ENCODE assay signal across 31 mouse cellular contexts in genomic region chr3:66939675-66940074, GRCm38 (mm10). TPM values are rescaled to one million over a fixed set of nuclear protein-coding genes. Genes with fewer than 3 reads are reported as not detected.
DNase-seq lines count a peak whose midpoint lies in the region; ATAC-seq lines count a peak whose summit lies in the region.
"Had no signal": no experiment of that assay in that cellular context is flagged by ENCODE, and none has a peak within 500 bp of the region (broad histone marks: within the 10 kb centered on the region; RNA-seq: fewer than 3 reads in every experiment).

No protein-coding gene starts in this region.

- H3K4me1 ChIP-seq in neural tube, embryonic 13.5 days (replicated peaks): peaks cover 15% of the 10 kb centered on the region
- H3K4me1 ChIP-seq in neural tube, embryonic 14.5 days (ENCODE audit: control insufficient read depth, insufficient read depth, low read length): peaks cover 5% of the 10 kb centered on the region; the same call in 1 of the 2 replicates
- H3K4me1 ChIP-seq in kidney, embryonic 15.5 days: no peaks in the 10 kb centered on the region
- H3K4me1 ChIP-seq: forebrain, embryonic 13.5 days; heart, embryonic 13.5 days; intestine, embryonic 15.5 days; liver, embryonic 12.5 days; midbrain, embryonic 12.5 days had no signal

- no peak overlapping the region for H3K9ac ChIP-seq in neural tube, embryonic 13.5 days
- no peak overlapping the region for H3K9ac ChIP-seq in neural tube, embryonic 14.5 days (replicated peaks; ENCODE audit: low read depth, low read length)
- H3K9ac ChIP-seq in kidney, embryonic 15.5 days: no peak overlapping the region
- H3K9ac ChIP-seq: forebrain, embryonic 13.5 days; heart, embryonic 13.5 days; hindbrain, embryonic 15.5 days; intestine, embryonic 15.5 days; liver, embryonic 12.5 days; liver, postnatal 0 days; midbrain, embryonic 12.5 days had no signal

- H3K4me2 ChIP-seq in neural tube, embryonic 13.5 days: no peak overlapping the region
- H3K4me2 ChIP-seq in neural tube, embryonic 14.5 days (ENCODE audit: low read depth, low read length): no peak overlapping the region
- H3K4me2 ChIP-seq in kidney, embryonic 15.5 days: no peak overlapping the region
- H3K4me2 ChIP-seq: forebrain, embryonic 13.5 days; heart, embryonic 13.5 days; hindbrain, embryonic 15.5 days; intestine, embryonic 15.5 days; liver, embryonic 12.5 days; midbrain, embryonic 12.5 days had no signal

- no peaks in the 10 kb centered on the region for H3K9me3 ChIP-seq in neural tube, embryonic 13.5 days
- no peaks in the 10 kb centered on the region for H3K9me3 ChIP-seq in neural tube, embryonic 14.5 days (ENCODE audit: control insufficient read depth, low read length)
- H3K9me3 ChIP-seq in kidney, embryonic 15.5 days (replicated peaks): no peaks in the 10 kb centered on the region
- H3K9me3 ChIP-seq: forebrain, embryonic 13.5 days; heart, embryonic 13.5 days; hindbrain, embryonic 15.5 days; intestine, embryonic 15.5 days; liver, embryonic 12.5 days; midbrain, embryonic 12.5 days had no signal

- intact Hi-C loops in left cerebral cortex, postnatal 14 days (cut with DNase I): no loop called here

- H3K4me3 ChIP-seq in neural tube, embryonic 13.5 days: no peak overlapping the region
- H3K4me3 ChIP-seq in neural tube, embryonic 14.5 days (ENCODE audit: low read depth, low read length): no peak overlapping the region
- H3K4me3 ChIP-seq in kidney, embryonic 15.5 days (replicated peaks): no peak overlapping the region
- H3K4me3 ChIP-seq: forebrain, embryonic 13.5 days; heart, adult 2 months; heart, embryonic 13.5 days; hindbrain, embryonic 15.5 days; intestine, embryonic 15.5 days; liver, embryonic 12.5 days; midbrain, embryonic 12.5 days had no signal

- no peak overlapping the region for H3K27ac ChIP-seq in neural tube, embryonic 13.5 days (replicated peaks)
- no peak overlapping the region for H3K27ac ChIP-seq in neural tube, embryonic 14.5 days (ENCODE audit: low read depth, low read length)
- H3K27ac ChIP-seq in kidney, embryonic 15.5 days: no peak overlapping the region
- H3K27ac ChIP-seq: forebrain, embryonic 13.5 days; heart, adult 2 months; heart, embryonic 13.5 days; hindbrain, embryonic 15.5 days; intestine, embryonic 15.5 days; kidney, postnatal 0 days; liver, embryonic 12.5 days; midbrain, embryonic 12.5 days had no signal

- H3K27me3 ChIP-seq in neural tube, embryonic 13.5 days: no peaks in the 10 kb centered on the region
- no peaks in the 10 kb centered on the region for H3K27me3 ChIP-seq in neural tube, embryonic 14.5 days (ENCODE audit: control insufficient read depth, insufficient read depth, low read length)
- H3K27me3 ChIP-seq in kidney, embryonic 15.5 days: no peaks in the 10 kb centered on the region
- H3K27me3 ChIP-seq: CH12.LX; forebrain, embryonic 13.5 days; heart, embryonic 13.5 days; hindbrain, embryonic 15.5 days; intestine, embryonic 15.5 days; liver, embryonic 12.5 days; midbrain, embryonic 12.5 days had no signal

- 27% methylated on average over 10 of the region's 10 CpGs for WGBS in neural tube, embryonic 13.5 days
- 26% methylated on average over 10 of the region's 10 CpGs for WGBS in neural tube, embryonic 14.5 days
- 54% methylated on average over 10 of the region's 10 CpGs for WGBS in kidney, embryonic 15.5 days

- H3K36me3 ChIP-seq in neural tube, embryonic 13.5 days: no peaks in the 10 kb centered on the region
- H3K36me3 ChIP-seq in neural tube, embryonic 14.5 days (ENCODE audit: control insufficient read depth, insufficient read depth, low read length): no peaks in the 10 kb centered on the region
- no peaks in the 10 kb centered on the region for H3K36me3 ChIP-seq in kidney, embryonic 15.5 days
- H3K36me3 ChIP-seq: heart, embryonic 13.5 days; hindbrain, embryonic 15.5 days; intestine, embryonic 15.5 days; liver, embryonic 12.5 days; midbrain, embryonic 12.5 days had no signal

- DNase-seq in embryo, embryonic 10 days (ENCODE audit: low spot score): peak; percentile 11
- DNase-seq in embryo, embryonic 9.5 days (ENCODE audit: extremely low spot score): no peak
- DNase-seq in neural tube, embryonic 10.5 days (ENCODE audit: extremely low spot score, low spot score): no peak
- no peak for DNase-seq in left cerebral cortex, postnatal 14 days (ENCODE audit: low spot score in 2 of 2)
- DNase-seq: adrenal gland, adult 2 months; cerebellum, adult 9-11 months; gastrocnemius, postnatal 25 days; heart, adult 2 months; heart, postnatal 10 days; kidney, adult 2 months; kidney, postnatal 4 days; layer of hippocampus, adult 9-11 months; liver, postnatal 0 days; lung, postnatal 36 days; spleen, adult 18-20 months; thymus, postnatal 14 days had no signal

- 0 out of 2 replicates have a peak, but pooled peaks have one; percentile 59 for ATAC-seq in neural tube, embryonic 13.5 days (ENCODE audit: low read depth)
- peak; percentile 76; the same call in 1 of the 2 replicates for ATAC-seq in neural tube, embryonic 14.5 days (ENCODE audit: low read depth)
- ATAC-seq in kidney, embryonic 15.5 days (replicated peaks; ENCODE audit: low FRiP score): no peak
- ATAC-seq: activated CD4-positive, CD25-positive, alpha-beta regulatory T cell, adult 4 months; forebrain, embryonic 13.5 days; intestine, embryonic 15.5 days; liver, embryonic 12.5 days; liver, postnatal 0 days had no signal

RNA-seq across cellular contexts. Expression of gene Rsrc1, which starts 41.5 kb away (rescaled TPM):
- 34.5 and 39.0 TPM in 2 replicates for polyA plus RNA-seq in neural tube, embryonic 13.5 days (2015; fragmentation: Nextera tagmentation; extraction: Ambion mirVana)
- polyA plus RNA-seq in neural tube, embryonic 14.5 days (2014; fragmentation: Nextera tagmentation; extraction: Ambion mirVana): 36.1 and 39.5 TPM in 2 replicates
- polyA plus RNA-seq in kidney, embryonic 15.5 days (2015; fragmentation: Nextera tagmentation; extraction: Ambion mirVana): 31.2 and 32.1 TPM in 2 replicates
- total RNA-seq in left cerebral cortex, postnatal 14 days (2021): 10 to 100 TPM; 27.4 to 31.4 TPM

RNA-seq across cellular contexts. Expression of gene Shox2, which starts 41.9 kb away (rescaled TPM):
- polyA plus RNA-seq in neural tube, embryonic 13.5 days (2015; fragmentation: Nextera tagmentation; extraction: Ambion mirVana): 18.6 and 18.9 TPM in 2 replicates
- 10.4 and 10.6 TPM in 2 replicates for polyA plus RNA-seq in neural tube, embryonic 14.5 days (2014; fragmentation: Nextera tagmentation; extraction: Ambion mirVana)
- 1.3 and 1.7 TPM in 2 replicates for polyA plus RNA-seq in kidney, embryonic 15.5 days (2015; fragmentation: Nextera tagmentation; extraction: Ambion mirVana)
- not detected for total RNA-seq in left cerebral cortex, postnatal 14 days (2021)
- total RNA-seq: hematopoietic stem cell, adult 5-6 weeks; left cerebral cortex, postnatal 10 days; megakaryocyte, adult 5-6 weeks had no signal
- polyA plus RNA-seq: activated CD4-positive, CD25-positive, alpha-beta regulatory T cell, adult 4 months had no signal
